Mouse (Mus musculus): Measurements from ENCODE around the gene Fsd2. TPM values are rescaled to one million over a fixed set of nuclear protein-coding genes. Genes with fewer than 3 reads are reported as not detected.

Fsd2 gene
- polyA plus RNA-seq, 1 experiment: 0.26 TPM

DNA sequence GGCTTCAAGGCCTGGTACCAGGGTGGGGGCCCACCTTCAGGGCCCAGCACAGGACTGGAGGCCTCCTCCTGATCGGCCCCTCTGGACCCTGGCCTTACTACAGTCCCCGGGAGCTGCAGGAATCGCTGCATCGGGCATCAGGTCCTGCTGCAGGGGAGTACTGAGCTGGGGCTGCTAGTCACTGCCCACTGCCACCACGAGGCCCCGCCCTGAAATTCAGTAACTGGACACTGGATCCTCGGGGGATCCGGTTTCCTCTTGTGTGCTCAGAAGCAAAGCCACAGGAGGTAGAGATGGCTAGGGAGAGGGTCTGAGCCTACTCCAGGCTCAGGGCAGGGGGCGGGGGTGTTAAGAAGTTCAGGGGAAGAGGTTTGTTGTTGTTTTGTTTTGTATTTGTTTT is 77.1 kb downstream of the Fsd2 start:
- Histone ChIP-seq H3K4me1 (ENCODE audit: control insufficient read depth, insufficient read depth, low read length) (peaks cover 12% of the 10 kb centered on the region), H3K27ac (ENCODE audit: insufficient read depth, low read length) (no peak overlapping the region), H3K4me3 (replicated peaks; ENCODE audit: insufficient read depth, low read depth, low read length) (no peak overlapping the region), H3K27me3 (ENCODE audit: control insufficient read depth, insufficient read depth, low read length) (no peaks in the 10 kb centered on the region)
- DNase-seq: no peak
- WGBS: 23% methylated on average over 9 of the region's 9 CpGs
- TF ChIP-seq CTCF (IDR thresholded peaks at IDR 0.05; ENCODE audit: borderline replicate concordance, insufficient read depth, low read depth, low read length): no peak
- no peak for TF ChIP-seq POLR2A (IDR thresholded peaks at IDR 0.05; ENCODE audit: borderline replicate concordance, insufficient read depth, low read length)

Other genes starting within 250 kb of the Fsd2 start
- gene Rps17, start 221.7 kb downstream of the Fsd2 start, polyA plus RNA-seq (2012; rRNA removed): 775 and 784 TPM in 2 replicates
- 84.0 and 89.6 TPM in 2 replicates for gene Cpeb1, start 111.5 kb downstream of the Fsd2 start, polyA plus RNA-seq (2012; rRNA removed)
- 139 and 141 TPM in 2 replicates for gene Ap3b2, start 73.0 kb downstream of the Fsd2 start, polyA plus RNA-seq (2012; rRNA removed)
- not detected in 2 replicates for gene BC048679, start 68.7 kb downstream of the Fsd2 start, polyA plus RNA-seq (2012; rRNA removed)
- gene Whamm, start 4.3 kb upstream of the Fsd2 start, polyA plus RNA-seq (2012; rRNA removed): 28.6 and 29.4 TPM in 2 replicates
- gene Homer2, start 140.6 kb upstream of the Fsd2 start, polyA plus RNA-seq (2012; rRNA removed): 10.0 and 10.2 TPM in 2 replicates
- 71.0 and 77.7 TPM in 2 replicates for gene Ramac, start 196.0 kb upstream of the Fsd2 start, polyA plus RNA-seq (2012; rRNA removed)
- 26.5 and 27.0 TPM in 2 replicates for gene 3110040N11Rik, start 222.5 kb upstream of the Fsd2 start, polyA plus RNA-seq (2012; rRNA removed)

Data from cerebellum, adult 2 months (tissue).